Mouse (Mus musculus) cerebellum, postnatal 10 days (tissue): ENCODE data around the gene Apeh.

Source experiments
- DNase-seq, 2 experiments: peaks; one replicate each; pipeline ENCODE4 v3.0.0; 2021; ENCODE audit warnings: mixed read lengths in 2 of 2

The Apeh gene

DNA sequence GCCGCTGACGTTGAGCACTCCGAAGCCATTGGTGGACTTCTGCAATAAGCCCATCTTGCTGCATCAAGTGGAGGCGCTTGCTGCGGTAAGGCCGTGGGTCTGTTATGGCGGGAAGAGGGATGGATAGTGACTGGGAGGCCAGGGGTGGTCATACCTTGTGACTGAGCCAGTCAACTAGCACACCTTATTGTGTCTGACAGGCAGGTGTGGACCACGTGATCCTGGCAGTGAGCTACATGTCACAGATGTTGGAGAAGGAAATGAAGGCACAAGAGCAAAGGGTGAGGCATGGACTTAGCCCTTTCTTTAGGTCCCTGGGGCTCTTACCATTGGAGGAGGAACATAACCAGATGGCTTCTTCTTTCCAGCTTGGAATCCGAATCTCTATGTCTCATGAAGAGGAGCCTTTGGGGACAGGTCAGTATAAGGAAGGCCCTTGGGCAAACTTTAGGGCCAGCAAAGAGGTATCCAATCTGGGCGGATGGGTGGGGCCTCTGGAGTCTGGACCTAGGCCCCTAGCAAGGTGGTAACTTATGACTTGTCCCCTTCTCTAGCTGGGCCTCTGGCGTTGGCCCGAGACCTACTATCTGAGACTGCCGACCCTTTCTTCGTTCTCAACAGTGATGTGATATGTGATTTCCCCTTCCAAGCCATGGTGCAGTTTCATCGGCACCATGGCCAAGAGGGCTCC is 44.7 kb downstream of the Apeh start:
- no peak for DNase-seq

- peak; percentile 97 to 98 for DNase-seq
Measured at GRCm38 (mm10) chr9:108049016-108049455, 45.4 kb downstream of the Apeh start, which contains the start of gene Gmppb. Gene Gmppb (plus strand): TSS chr9:108049242.

GRCm38 (mm10) chr9:108048566-108048955 is 45.8 kb downstream of the Apeh start:
- no peak for DNase-seq

DNA sequence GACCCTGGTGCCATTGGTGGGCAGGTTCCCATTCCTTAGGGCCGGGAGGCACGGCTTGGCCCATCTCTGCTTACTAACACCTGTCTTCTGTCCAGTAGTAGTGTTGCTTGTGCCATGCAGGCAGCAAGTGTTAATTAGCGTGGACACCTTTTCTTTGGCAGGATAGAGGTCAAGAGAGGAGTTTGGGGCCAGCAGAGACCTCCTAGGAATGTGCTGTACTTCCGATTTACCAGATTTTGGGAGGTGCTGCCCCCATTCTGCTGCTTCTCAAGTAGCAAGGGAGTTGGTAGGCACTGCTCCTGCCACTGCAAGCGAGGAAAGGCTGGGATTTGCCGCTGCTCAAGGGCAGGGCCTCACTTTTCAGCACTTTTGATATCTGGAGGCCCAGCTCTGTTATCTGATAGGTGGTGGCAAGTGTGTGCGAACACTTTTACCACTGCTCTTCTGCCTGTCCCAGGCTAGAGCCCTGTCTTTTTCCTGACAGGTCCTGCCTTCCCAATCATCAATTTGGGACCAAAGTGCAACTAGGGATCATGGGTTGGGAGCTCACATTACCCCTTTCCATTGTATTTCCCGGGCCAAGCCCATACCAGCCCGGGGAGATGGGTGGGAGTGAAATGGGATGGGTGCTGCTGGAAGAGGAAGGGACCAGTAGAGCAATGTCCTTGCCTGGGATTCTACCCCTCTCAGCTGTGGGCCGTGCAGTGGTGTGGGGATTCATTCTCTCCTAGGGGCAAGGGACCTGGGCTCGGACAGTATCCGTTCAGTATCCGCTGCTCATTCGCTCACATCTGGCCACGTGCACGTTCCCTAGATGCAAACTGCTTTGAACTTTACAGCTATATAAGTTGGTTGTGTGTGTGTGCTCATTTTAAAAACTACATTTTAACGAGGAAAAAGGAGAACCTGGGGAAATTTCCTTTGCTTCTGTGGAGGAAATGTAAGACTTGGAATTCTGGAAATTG is 46.5 kb downstream of the Apeh start:
- DNase-seq, result no peak

DNA sequence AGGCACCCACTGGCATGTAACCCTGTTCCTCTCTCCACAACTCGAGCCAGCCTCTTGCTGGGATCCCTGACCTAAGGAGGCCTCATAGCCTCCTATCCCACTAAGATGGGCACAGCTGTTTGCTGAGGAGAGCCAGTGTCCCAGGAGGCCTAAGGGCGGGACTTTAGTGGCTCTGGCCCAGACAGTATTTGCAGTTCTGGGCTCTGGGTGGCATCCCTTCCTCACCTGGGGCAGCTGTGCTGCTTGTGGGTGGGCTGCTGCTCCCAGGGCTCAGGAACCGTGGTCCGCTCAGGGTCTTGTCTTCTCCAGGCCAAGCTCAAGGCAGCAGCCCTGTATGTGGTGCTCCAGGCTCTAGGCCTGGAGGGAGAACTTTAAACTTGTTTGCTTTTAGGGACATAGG is 47.8 kb downstream of the Apeh start:
- DNase-seq, result no peak

DNA sequence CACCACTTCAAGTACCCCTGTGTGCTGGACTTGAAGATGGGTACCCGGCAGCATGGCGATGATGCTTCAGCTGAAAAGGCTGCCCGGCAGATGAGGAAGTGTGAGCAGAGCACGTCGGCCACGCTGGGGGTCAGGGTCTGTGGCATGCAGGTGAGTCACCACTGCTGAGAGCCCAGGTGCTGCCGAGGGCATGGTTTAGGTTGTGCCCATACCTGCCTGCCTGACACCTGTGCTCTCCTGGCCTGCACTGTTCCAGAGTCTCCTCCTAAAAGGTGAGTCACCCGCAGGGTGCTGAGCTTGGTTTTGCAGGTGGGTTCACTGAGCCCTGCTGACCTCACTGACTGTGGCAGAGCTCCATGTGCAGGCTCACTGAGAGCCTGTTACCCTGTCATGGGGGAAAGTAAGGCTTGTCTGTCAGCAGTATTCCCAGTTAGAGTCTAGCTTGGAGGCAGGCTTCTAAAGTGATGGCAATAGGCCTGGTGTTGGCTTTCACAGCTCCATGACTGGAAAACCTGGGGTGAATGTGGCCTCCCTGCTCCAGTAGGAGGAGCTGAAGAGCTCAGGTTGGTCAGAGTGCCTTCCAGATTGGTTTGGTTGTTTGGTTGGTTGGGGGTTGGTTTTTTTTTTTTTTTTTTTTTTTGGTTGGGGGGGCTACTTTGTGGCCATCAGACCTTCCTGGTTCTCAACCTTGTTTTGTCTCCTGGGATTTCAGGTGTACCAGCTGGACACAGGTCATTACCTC is 49.5 kb downstream of the Apeh start:
- no peak for DNase-seq
